In genomic region chr7:90004781-90005180, GRCm38 (mm10) we compare ENCODE assay signal across 32 mouse cellular contexts.
"Had no signal": no experiment of that assay in that cellular context is flagged by ENCODE, and none has a peak within 500 bp of the region (broad histone marks: within the 10 kb centered on the region; RNA-seq: fewer than 3 reads in every experiment).

No protein-coding gene starts in this region.

- H3K27me3 ChIP-seq: heart, embryonic 12.5 days; heart, embryonic 13.5 days; heart, embryonic 15.5 days; hindbrain, embryonic 12.5 days; hindbrain, embryonic 13.5 days; hindbrain, embryonic 15.5 days; intestine, embryonic 15.5 days had no signal

- H3K4me3 ChIP-seq: heart, embryonic 10.5 days; heart, embryonic 12.5 days; heart, embryonic 13.5 days; heart, embryonic 15.5 days; hindbrain, embryonic 10.5 days; hindbrain, embryonic 12.5 days; hindbrain, embryonic 13.5 days; hindbrain, embryonic 15.5 days; intestine, embryonic 15.5 days; layer of hippocampus, adult 2 months; left cerebral cortex, adult 2 months had no signal

- H3K9me3 ChIP-seq: heart, embryonic 10.5 days; heart, embryonic 12.5 days; heart, embryonic 13.5 days; heart, embryonic 15.5 days; hindbrain, embryonic 10.5 days; hindbrain, embryonic 12.5 days; hindbrain, embryonic 13.5 days; hindbrain, embryonic 15.5 days; intestine, embryonic 15.5 days had no signal

- DNase-seq: heart, postnatal 10 days; heart, postnatal 14 days; heart, postnatal 36 days; heart, postnatal 4 days; kidney, adult 11 months; kidney, adult 18-20 months; kidney, adult 8-10 months; kidney, postnatal 10 days; kidney, postnatal 25 days; kidney, postnatal 36 days; kidney, postnatal 4 days; layer of hippocampus, adult 9-11 months; layer of hippocampus, postnatal 36 days had no signal

- H3K27ac ChIP-seq: heart, embryonic 10.5 days; heart, embryonic 13.5 days; heart, embryonic 15.5 days; hindbrain, embryonic 10.5 days; hindbrain, embryonic 12.5 days; hindbrain, embryonic 13.5 days; hindbrain, embryonic 14.5 days; hindbrain, embryonic 15.5 days; hindbrain, postnatal 0 days; intestine, embryonic 15.5 days; kidney, postnatal 0 days; layer of hippocampus, adult 2 months; left cerebral cortex, adult 2 months had no signal

- ATAC-seq: hindbrain, embryonic 16.5 days; hindbrain, postnatal 0 days; inflammation-experienced regulatory T-cells, adult 6 months; intestine, embryonic 15.5 days; intestine, embryonic 16.5 days; intestine, postnatal 0 days had no signal

- H3K9ac ChIP-seq: heart, embryonic 12.5 days; heart, embryonic 13.5 days; heart, embryonic 15.5 days; hindbrain, embryonic 12.5 days; hindbrain, embryonic 13.5 days; hindbrain, embryonic 14.5 days; hindbrain, embryonic 15.5 days; intestine, embryonic 15.5 days had no signal

- H3K36me3 ChIP-seq: heart, embryonic 10.5 days; heart, embryonic 12.5 days; heart, embryonic 13.5 days; heart, embryonic 15.5 days; hindbrain, embryonic 10.5 days; hindbrain, embryonic 12.5 days; hindbrain, embryonic 13.5 days; hindbrain, embryonic 15.5 days; intestine, embryonic 15.5 days had no signal

- H3K4me1 ChIP-seq: heart, embryonic 10.5 days; heart, embryonic 12.5 days; heart, embryonic 13.5 days; heart, embryonic 15.5 days; hindbrain, embryonic 12.5 days; hindbrain, embryonic 13.5 days; hindbrain, embryonic 15.5 days; intestine, embryonic 15.5 days had no signal

- H3K4me2 ChIP-seq: heart, embryonic 11.5 days; heart, embryonic 12.5 days; heart, embryonic 13.5 days; heart, embryonic 15.5 days; hindbrain, embryonic 12.5 days; hindbrain, embryonic 13.5 days; hindbrain, embryonic 14.5 days; hindbrain, embryonic 15.5 days; intestine, embryonic 15.5 days had no signal
